Mouse (Mus musculus) telencephalon, adult 2 months (tissue): ENCODE measurements at regions not wholly inside any gene's neighbourhood (a gene's known extent, or its start where the extent isn't known, plus 50 kb on each side); places are given as distances from the start of the nearest gene placed in this dataset.

ENCODE experiments used
- DNase-seq: peaks from one replicate; pipeline ENCODE4 v3.0.0-alpha.2; 2011; ENCODE audit warnings: low read depth, low spot score

GRCm38 (mm10) chr13:72803374-72803773, 174.8 kb downstream of the Irx2 start:
- DNase-seq, result no peak

GRCm38 (mm10) chr13:72809226-72809625, 180.6 kb downstream of the Irx2 start:
- DNase-seq, result no peak

DNA sequence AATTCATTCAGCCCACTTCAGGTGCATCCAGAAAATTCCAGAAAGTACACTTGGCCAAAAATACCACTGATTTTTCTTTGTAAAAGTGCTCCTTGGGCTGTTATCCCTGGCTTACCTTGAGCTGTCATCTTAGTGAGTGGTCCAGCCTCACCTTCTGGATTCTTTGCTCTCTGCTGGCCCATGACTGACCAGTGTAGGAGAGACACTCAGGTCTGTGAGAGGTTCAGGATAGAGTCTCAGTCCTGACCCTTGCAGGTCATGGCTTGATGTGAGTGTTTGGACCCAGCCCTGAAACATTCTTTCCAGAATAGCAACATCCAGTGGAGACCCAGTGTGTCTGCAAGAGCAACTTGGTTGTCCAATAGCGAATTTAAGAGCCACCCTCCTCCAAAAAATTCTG, 182.0 kb downstream of the Irx2 start:
- DNase-seq, result no peak

- DNase-seq, result no peak
These were observed 186.0 kb downstream of the Irx2 start for GRCm38 (mm10) chr13:72814616-72815015.

GRCm38 (mm10) chr13:72815236-72815932, 186.8 kb downstream of the Irx2 start:
- no peak for DNase-seq

DNA sequence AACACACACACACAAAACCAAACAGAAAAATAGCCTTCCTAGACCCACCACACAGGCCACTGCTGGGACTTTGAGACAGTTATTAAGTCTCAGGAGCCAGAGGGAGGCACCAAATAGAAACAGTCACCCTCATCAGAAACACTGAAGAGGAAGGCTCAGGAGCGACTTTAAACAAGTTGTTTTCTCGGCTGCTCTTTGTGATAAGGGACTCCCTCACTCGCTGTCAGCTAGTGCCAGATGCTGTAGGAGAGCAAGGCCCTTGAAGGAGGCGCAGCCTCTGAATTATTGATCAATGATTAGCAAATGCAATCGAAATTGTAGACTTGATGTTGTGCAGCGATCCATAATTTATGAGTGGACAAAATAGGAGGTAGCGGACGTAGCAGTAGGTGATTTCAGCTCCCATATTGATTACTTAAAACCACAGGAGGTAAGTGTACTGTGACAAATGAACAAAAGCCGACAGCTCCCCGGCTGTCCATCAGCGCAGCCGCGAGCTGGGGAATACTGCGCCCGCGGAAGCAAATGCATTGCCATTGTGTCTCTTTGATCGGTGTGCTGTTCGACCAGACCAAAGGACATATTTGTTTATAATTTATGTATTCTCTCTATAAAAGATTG, 187.4 kb downstream of the Irx2 start:
- DNase-seq, result no peak

DNA sequence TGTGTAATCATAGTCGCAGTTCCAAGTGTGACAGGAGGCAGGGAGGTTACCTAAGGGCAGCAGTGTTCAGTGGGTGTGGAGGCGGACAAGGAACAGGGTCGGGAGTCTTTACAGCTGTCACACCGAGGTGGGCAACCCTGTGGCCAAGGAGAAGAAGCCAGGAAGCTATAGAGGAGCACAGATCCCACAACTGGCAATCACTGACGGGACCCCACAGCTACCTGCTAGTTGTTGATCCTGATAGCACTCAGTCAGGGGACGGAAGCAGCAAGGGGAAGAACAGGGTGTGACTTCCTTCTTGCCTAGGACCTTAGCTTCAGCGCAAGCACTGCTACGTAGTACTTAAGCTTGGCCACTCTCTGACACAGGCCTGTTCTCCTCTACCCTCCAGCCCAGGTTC, 188.2 kb downstream of the Irx2 start:
- no peak for DNase-seq

GRCm38 (mm10) chr13:72817521-72817920, 188.9 kb downstream of the Irx2 start:
- DNase-seq, result no peak

DNA sequence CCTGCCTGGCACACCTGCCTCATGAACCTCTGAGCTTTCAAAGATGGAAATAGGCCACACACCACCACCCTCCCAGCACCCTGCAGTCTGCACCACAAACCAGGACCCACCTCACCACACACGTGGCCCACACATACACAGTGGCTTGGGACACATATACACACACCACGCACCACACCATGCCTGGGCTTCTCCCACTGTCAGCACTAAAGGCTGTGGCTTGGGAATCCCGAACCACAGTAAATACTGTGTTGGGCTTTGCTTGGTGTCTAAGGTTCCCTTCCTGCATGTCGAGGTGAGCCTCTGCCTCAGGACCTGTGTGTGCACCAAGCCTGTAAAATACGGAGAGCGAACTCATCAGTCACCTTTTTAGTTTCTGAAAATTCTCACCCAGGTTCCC, 189.3 kb downstream of the Irx2 start:
- no peak for DNase-seq

DNA sequence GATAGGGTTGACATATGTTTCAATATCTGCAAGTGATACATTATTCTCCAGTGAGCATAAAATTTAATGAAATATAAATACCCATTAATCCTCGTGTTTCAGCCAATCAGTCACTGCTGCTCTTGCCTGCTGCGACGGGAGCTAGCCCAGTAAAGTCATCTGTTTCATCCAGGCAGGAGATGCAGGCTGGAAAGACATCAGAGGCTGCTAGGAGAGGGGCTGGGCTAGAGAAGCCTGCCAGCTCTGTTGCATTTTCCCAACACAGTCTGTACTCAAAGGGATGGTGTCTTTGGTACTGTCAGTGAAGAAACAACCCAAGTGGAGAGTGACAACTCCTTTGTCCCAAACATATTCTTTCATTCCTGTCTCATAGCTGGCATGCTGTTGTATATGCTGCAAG, 198.0 kb downstream of the Irx2 start:
- no peak for DNase-seq

- no peak for DNase-seq
These were observed 200.7 kb downstream of the Irx2 start for GRCm38 (mm10) chr13:72829331-72829730.

DNA sequence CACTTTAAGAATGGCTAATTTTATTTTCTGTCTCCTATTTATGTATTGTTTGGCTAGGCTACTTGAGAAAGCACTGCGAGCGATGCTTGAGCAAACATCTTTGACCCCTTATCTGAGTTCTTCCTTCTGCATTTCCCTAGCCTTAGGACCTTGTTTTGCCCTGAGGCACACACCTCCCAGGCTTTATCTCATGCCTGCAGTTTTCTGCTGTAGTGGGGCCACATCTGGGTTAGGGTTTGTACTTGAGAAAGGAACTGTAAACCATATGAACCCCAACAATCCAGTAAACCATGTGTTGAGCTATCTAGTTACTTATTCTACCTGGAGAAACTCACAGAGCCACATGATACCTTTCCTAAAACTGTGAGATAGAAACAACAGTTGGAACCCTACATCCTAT, 204.7 kb downstream of the Irx2 start:
- no peak for DNase-seq

GRCm38 (mm10) chr13:72837016-72837415, 208.4 kb downstream of the Irx2 start:
- DNase-seq, result no peak

DNA sequence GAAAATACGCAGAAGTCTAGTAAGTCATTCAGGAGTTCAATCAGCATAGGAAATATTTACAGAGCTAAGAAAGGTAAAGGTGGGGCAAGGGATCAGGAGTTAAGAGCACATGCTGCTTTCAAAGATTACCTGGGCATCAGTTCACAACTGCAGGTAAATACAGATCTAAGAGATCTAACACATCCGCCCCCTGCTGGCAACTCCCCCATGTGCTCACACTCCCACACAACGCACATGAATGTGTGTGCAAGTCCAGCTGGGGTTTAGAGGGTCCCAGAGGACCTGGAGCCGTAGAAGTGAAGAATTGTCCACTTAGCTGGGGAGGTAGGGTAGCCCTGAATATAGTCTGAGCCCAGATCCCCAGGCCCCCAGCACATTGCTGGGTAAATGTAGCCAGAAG, 219.5 kb downstream of the Irx2 start:
- no peak for DNase-seq

GRCm38 (mm10) chr13:72849841-72850240, 221.2 kb downstream of the Irx2 start:
- no peak for DNase-seq

GRCm38 (mm10) chr13:72852896-72853295, 224.3 kb downstream of the Irx2 start:
- DNase-seq, result no peak

DNA sequence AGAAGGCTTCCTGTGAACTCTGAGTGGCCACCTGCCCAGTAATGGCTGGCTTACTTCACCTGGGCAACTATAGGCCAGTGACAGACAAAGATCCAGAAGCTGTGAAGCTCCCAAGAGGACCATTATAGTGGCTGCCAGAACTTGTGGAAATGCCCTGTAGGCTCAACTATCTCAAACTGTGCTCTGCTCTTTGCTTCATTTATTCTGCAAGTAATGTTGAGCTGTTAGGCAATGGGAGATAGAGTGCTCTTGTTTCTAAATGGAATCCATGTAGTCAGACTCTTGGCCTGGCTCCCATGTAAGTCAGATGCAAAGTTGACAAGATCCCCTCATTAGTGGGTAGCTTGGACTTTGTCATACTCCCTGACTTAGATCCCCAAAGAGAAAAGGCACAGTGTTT, 247.3 kb downstream of the Irx2 start:
- no peak for DNase-seq

DNA sequence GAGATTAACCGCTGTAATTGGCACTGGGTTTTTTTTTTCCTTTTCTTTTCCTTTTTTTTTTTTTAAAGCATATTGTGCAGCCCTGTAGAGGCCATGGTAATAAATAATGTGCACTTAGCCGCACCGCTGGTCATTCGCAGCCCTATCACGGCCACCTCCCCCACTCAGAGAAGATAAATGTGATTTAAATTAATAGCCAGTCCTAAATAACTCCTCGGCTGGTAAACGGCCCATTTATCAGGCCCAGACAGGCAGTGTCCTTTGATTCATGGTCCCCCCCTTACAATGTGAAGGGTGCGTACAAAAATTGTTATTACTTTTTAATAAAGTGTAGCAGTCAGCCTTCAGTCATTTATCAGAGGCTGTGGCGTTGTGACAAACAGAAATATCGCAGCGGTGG, 266.4 kb downstream of the Irx2 start:
- no peak for DNase-seq

DNA sequence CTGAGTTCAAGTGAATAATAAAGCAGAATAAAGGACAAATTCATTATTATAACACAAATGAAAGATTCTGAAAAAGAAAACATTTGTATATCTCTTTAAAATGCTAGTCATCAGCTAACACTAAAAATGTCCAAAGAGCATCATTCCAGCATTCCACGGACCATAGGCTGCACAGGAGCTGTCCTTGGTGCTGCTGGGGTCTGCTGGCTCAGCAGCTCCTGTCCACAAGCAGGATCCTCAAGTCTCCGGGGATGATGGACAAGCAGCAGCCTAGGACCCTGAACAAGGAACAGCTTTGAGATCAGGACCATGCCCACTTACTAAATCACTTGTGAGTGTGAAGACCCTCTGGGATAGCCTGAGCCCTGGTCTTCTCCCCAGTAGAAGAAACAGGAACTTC, 274.0 kb downstream of the Irx2 start:
- DNase-seq, result no peak

DNA sequence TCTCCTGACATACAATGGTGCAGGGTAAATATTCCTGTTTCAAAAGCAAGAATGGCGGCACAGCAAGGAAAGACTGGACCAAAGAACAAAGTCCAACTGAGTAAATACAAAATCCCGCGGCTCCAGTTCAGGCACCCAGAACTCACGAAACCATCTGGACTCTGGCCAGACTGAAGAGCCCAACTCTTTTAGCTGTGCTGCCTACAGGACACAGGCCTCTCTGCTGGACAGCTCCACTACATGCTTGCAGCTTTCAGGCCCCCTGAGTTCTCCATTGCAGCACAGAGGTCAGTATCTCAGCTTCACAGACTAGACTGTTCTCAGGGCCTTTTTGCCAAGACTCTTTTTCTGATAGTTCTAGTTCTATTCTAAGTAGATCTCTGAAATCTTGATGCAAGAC, 290.3 kb downstream of the Irx2 start:
- DNase-seq, result no peak

DNA sequence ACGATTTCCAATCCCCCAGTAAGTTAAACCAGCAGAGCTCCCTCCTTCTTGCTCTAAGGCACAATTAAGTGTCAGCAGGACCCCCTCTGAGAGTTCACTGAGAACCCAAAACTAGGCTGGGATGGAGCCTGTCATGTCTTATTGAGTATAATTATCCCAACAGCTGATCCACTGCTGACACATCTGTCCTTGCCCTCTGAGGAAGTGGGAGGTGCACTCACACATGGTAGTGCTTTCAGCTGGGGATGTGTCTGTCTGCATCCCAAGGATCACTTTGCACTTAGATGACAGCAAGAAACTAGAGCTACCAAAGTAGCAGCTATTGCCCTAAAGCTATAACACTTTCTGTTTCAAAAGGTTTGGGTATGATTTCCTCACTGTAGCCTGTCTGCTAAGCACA, 291.7 kb downstream of the Irx2 start:
- DNase-seq, result no peak

GRCm38 (mm10) chr13:72924560-72925135, 296.0 kb downstream of the Irx2 start:
- no peak for DNase-seq

DNA sequence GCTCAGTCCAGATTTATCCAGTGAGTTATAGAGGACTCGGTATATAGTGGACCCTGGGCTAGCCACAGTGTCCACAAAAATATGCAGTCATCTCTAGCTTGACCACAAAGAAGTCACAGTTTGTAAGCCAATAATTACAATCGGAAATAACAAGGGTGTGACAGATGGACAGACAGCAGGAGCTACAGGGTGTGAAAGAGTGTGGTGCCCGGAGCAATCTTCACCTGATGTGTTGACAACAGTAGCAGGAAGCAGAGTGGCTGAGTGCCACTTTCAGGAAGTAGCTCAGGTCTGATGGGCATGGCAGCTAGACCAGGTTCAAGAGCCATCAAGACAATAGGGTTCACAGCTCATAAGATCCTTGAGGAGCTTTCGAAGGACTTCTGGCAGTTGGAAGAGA, 308.6 kb downstream of the Irx2 start:
- no peak for DNase-seq
